8 mouse cellular contexts compared by ENCODE assay signal in genomic region chr2:181837372-181838292, GRCm38 (mm10). TPM values are rescaled to one million over a fixed set of nuclear protein-coding genes. Genes with fewer than 3 reads are reported as not detected.
A peak's percentile ranks its signal among the peaks of the same experiment; 100 is the strongest.
DNase-seq lines count a peak whose midpoint lies in the region; ATAC-seq lines count a peak whose summit lies in the region.

TSS of gene Pcmtd2 (plus strand) at chr2:181837854.

- H3K27me3 ChIP-seq in intestine, embryonic 14.5 days (replicated peaks; ENCODE audit: control insufficient read depth, insufficient read depth, low read length) = no peaks in the 10 kb centered on the region

- DNase-seq in adrenal gland, adult 18-20 months (ENCODE audit: low spot score in 2 of 2) = peak; percentile 88 to 91
- DNase-seq in embryo, embryonic 11 days = peak; percentile 96
- DNase-seq in gastrocnemius, postnatal 25 days = peak; percentile 88
- peak; percentile 94 for DNase-seq in intestine, embryonic 14.5 days (ENCODE audit: low spot score)
- peak; percentile 94 for DNase-seq in left cerebral cortex, postnatal 14 days (ENCODE audit: low spot score in 2 of 2)
- peak; percentile 95 for DNase-seq in mesoderm, embryonic 11.5 days (ENCODE audit: low read depth, low spot score)
- peak; percentile 91 for DNase-seq in right cerebral cortex, postnatal 36 days (ENCODE audit: low spot score in 2 of 2)
- DNase-seq in yolk sac, embryonic 10.5 days (ENCODE audit: low spot score) = peak; percentile 87

- peaks cover 13% of the 10 kb centered on the region for H3K4me1 ChIP-seq in intestine, embryonic 14.5 days (replicated peaks; ENCODE audit: control insufficient read depth, insufficient read depth, low read length)

- no peaks in the 10 kb centered on the region for H3K9me3 ChIP-seq in intestine, embryonic 14.5 days (ENCODE audit: control insufficient read depth, low read length)

- peak; percentile 94 for ATAC-seq in intestine, embryonic 14.5 days (replicated peaks; ENCODE audit: low FRiP score, low TSS enrichment, low read depth)

- peak within 1 kb of the TSS; percentile 70 for H3K9ac ChIP-seq in intestine, embryonic 14.5 days (ENCODE audit: low read length)

- WGBS in intestine, embryonic 14.5 days = under 1% methylated on average over 35 of the region's 35 CpGs

- peak within 1 kb of the TSS; percentile 70 for H3K4me3 ChIP-seq in intestine, embryonic 14.5 days (ENCODE audit: low read depth, low read length)

- peak within 1 kb of the TSS; percentile 82 for H3K27ac ChIP-seq in intestine, embryonic 14.5 days (ENCODE audit: low read depth)

- intact Hi-C loops in left cerebral cortex, postnatal 14 days (cut with DNase I) = loop anchor here (10.0 kb wide), 1 partner anchor 113 kb away; no protein-coding TSS in a partner anchor

- peaks cover 14% of the 10 kb centered on the region for H3K36me3 ChIP-seq in intestine, embryonic 14.5 days (ENCODE audit: control insufficient read depth, insufficient read depth, low read length)

- H3K4me2 ChIP-seq in intestine, embryonic 14.5 days (ENCODE audit: low read length) = peak within 1 kb of the TSS; percentile 81

RNA-seq across cellular contexts. Expression of gene Pcmtd2, which starts in this region (rescaled TPM):
- 10 to 100 TPM; 42.6 to 50.7 TPM for total RNA-seq in adrenal gland, adult 18-20 months (2021)
- total RNA-seq in gastrocnemius, postnatal 25 days (2021) = 10 to 100 TPM; 29.8 to 32.0 TPM
- 29.7 and 31.9 TPM in 2 replicates for polyA plus RNA-seq in intestine, embryonic 14.5 days (2014; fragmentation: Nextera tagmentation; extraction: Ambion mirVana)
- 10 to 100 TPM; 65.9 to 69.4 TPM for total RNA-seq in left cerebral cortex, postnatal 14 days (2021)

Comparison
In these comparisons a context has a peak if more than half of its experiments do, and no peak if none do; other contexts are left out.
1. Peak in every context shown above with its lines: DNase-seq, ATAC-seq, H3K4me3 ChIP-seq and H3K27ac ChIP-seq.